Comparison of ENCODE assay signal across 1 mouse cellular context in genomic region chr10:80148610-80149290, GRCm38 (mm10).
TF ChIP-seq lines count a peak whose summit lies in the region.

No protein-coding gene starts in this region.

TF ChIP-seq in MEL, 35 proteins besides CTCF, POLR2A, EP300 and RAD21 (continued from another document):
- TF ChIP-seq NELFE (IDR thresholded peaks at IDR 0.05; ENCODE audit: low read depth, low read length) (peak; percentile 21), ETS1 (IDR thresholded peaks at IDR 0.05; ENCODE audit: low read depth, low read length) (peak; percentile 66), MYB (IDR thresholded peaks at IDR 0.05; ENCODE audit: low read depth, low read length) (no peak), TAL1 (IDR thresholded peaks at IDR 0.05; ENCODE audit: low read length) (no peak), POLR2AphosphoS2 (IDR thresholded peaks at IDR 0.05; ENCODE audit: low read length) (peak; percentile 34; the same call in 1 of the 2 replicates)
TF ChIP-seq in MEL: peak in this region for 16.
